Mouse (Mus musculus): ENCODE results near the gene Cyp4v3.

GRCm38 (mm10) chr8:45264918-45265317 is 68.1 kb downstream of the Cyp4v3 start:
- TF ChIP-seq CTCF (IDR thresholded peaks at IDR 0.05; ENCODE audit: low read depth, low read length): no peak
- TF ChIP-seq TAL1 (conservative IDR thresholded peaks at IDR 0.05; ENCODE audit: low read depth, low read length): no peak

Measured in G1E (cell line).